Mouse (Mus musculus) testis, adult 2 months (tissue): ENCODE measurements at regions not wholly inside any gene's neighbourhood (a gene's known extent, or its start where the extent isn't known, plus 50 kb on each side); places are given as distances from the start of the nearest gene placed in this dataset.

Source experiments
- CTCF ChIP-seq: fragments of 200-500 bp; IDR thresholded peaks from 2 replicates; pipeline ENCODE4 v1.5.1; 2012; ENCODE audit warnings: low read depth, mild to moderate bottlenecking, inconsistent platforms, low read length, moderate library complexity; ENCODE audit not compliant: control insufficient read depth, insufficient read depth, insufficient replicate concordance
- POLR2A ChIP-seq: fragments of 200-500 bp; IDR thresholded peaks from 2 replicates; pipeline ENCODE4 v1.6.1; 2012; ENCODE audit warnings: low read depth, mild to moderate bottlenecking, inconsistent platforms, low read length, moderate library complexity; ENCODE audit not compliant: control insufficient read depth

DNA sequence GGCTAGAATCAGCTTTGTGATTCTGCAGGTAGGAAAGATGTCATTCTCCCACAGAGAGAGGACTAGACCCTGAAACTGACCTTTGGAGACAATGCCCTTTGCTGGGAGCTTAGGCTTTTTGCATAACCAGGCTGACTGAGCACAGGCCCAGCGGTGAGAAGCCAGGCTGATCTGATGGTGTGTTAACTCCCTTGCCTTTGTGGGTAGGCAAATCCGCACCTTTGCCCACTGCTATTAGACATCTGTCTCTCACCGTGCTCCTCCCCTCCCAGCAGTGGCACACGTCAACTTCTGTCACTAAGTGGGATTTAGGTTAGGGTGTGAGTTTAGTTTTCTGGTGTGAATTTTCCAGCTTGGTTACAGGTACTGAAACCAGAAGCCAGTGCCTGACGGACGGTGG, 114.4 kb upstream of the Id2 start:
- TF ChIP-seq POLR2A, result no peak
- TF ChIP-seq CTCF, result no peak
